Mouse (Mus musculus) embryo, embryonic 11.5 days (tissue): ENCODE measurements around the gene Scgb2b20.
"Not testable (repeated sequence)": the region's sequence is repeated elsewhere in the genome, so short reads cannot be mapped to it uniquely, and the experiment has no call there.

Experiments
- DNase-seq: peaks from one replicate; pipeline ENCODE4 v3.0.0-alpha.2; 2012; ENCODE audit warnings: low read depth, low spot score

The Scgb2b20 gene

GRCm38 (mm10) chr7:33366222-33366621 lies at the start of gene Scgb2b20:
TSS of gene Scgb2b20 (minus strand) at chr7:33366322.
- not testable (repeated sequence) for DNase-seq

- not testable (repeated sequence) for DNase-seq
Measured at GRCm38 (mm10) chr7:33409681-33410080, 43.6 kb upstream of the Scgb2b20 start.

GRCm38 (mm10) chr7:33401650-33402049 lies 35.5 kb upstream of the Scgb2b20 start:
- no peak for DNase-seq

GRCm38 (mm10) chr7:33399749-33400148 lies 33.6 kb upstream of the Scgb2b20 start:
- not testable (repeated sequence) for DNase-seq

- not testable (repeated sequence) for DNase-seq
Measured at GRCm38 (mm10) chr7:33372934-33373333, 6.8 kb upstream of the Scgb2b20 start, which contains the start of gene Scgb1b20. TSS of gene Scgb1b20 (plus strand) at chr7:33373234.
